Mouse (Mus musculus): ENCODE measurements around the gene Cdkal1.

GRCm38 (mm10) chr13:29780713-29781112, 74.8 kb downstream of the Cdkal1 start:
- TF ChIP-seq MAFK (IDR thresholded peaks at IDR 0.05; ENCODE audit: insufficient read depth, low read depth, low read length) (no peak), HCFC1 (IDR thresholded peaks at IDR 0.05; ENCODE audit: borderline replicate concordance, insufficient read depth, low read length) (no peak)

Measured in ES-E14 (cell line).